Mouse (Mus musculus) right cerebral cortex, postnatal 25 days (tissue): ENCODE measurements at regions not wholly inside any gene's neighbourhood (a gene's known extent, or its start where the extent isn't known, plus 50 kb on each side); places are given as distances from the start of the nearest gene placed in this dataset.

Experiments
- DNase-seq: peaks from one replicate; pipeline ENCODE4 v3.0.0; 2022

DNA sequence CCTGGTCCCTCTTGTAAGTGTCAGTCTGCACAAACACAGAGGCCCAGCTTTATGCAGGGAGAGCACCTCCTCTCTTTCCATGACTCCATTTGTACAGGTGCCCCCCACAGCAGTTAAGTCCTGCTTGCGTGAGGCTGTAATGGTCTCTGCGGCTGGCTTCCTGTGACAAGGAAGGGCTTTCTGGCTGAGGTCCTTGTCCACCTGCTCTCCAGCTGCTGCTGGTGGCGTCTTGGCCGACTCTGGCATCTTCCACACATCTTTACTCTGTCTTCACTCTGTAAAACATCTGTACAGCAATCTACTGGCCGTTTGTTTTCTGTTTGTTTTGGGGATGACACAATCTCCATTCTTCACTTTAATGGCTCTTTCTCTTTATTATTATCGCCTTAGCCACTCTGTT, 60.8 kb downstream of the Rpusd4 start:
- no peak for DNase-seq

DNA sequence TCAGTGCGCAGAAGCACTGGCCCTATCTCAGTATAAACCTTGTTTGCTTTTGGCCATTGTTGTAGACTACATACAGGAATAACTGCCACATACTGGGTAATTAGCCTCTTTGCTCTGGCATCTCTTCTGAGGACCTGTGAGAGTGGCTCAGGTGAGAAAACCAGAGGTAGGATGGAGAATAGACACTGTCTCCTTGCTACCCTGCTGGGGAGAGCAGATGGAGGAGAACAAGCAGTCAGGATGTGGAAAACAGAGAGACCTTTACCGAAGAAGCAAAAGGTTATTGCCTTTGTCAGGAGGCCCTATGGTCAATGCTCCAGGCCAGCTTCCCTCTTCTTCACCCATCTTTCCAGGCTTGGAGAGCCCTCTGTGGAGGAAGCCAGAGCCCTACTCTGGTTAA, 62.7 kb downstream of the Rpusd4 start:
- no peak for DNase-seq

DNA sequence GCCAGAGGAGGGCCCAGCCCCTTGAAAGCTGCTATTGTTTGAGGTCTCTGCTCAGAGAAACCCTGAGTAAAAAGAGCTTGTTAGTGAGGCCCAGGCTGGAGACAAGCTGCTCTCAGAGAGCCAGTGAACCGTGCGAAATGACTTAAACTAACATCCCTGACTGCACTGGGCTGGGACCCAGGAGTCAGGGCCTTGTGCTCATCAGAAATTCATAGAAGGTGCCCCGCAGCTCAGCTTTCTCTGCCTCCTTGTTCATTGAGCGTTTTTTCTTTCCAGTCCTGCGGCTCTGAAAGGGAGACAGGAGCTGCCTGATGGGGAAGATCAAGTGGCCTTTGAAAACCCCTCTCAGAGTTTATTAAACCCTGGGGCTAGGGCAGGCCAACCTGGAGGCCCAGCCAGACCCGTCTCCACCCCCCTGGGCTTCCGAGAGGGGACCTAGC, 63.6 kb downstream of the Rpusd4 start:
- DNase-seq = peak; percentile 31

DNA sequence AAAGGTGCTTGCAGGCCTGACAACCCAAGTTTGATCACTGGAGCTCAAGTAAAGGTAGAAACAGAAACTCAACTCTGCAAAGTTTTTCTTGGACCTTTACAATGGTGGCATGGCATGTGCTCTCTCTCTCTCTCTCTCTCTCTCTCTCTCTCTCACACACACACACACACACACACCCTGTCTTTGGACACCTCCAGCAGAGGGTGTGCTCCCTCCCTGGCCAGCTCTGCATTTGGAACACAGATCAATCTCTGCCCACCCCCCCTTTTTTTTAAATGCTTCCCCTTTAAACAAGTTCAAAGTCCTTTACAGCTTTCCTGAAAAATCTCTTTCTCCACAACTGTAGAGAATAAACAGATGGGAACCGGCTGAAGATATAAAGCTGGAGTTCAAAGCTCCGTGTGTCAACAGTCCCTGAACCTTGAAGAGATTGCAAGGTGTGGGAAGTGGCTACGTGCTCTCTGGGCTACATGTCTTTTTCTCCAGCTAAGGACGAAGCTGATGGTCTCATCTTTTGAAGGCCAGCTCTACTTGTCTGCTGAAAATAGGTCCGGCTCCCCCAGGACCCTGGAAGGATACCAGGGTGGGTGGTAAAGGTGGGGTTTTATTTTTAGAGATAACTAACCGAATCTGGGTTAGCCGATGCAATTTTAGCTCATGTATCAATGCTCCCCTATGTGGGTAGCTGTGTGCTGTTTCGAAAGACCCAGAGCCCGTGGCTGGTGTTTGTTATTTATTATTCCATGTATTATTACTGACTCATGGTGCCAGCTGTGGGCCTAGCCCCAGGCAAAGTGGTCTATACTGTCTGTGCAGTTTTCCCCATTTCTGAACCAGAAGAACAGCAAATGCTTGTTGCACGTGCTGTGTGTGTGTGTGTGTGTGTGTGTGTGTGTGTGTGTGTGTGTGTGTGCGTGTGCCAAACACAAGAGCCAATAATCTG, 65.3 kb downstream of the Rpusd4 start:
- DNase-seq = no peak

DNA sequence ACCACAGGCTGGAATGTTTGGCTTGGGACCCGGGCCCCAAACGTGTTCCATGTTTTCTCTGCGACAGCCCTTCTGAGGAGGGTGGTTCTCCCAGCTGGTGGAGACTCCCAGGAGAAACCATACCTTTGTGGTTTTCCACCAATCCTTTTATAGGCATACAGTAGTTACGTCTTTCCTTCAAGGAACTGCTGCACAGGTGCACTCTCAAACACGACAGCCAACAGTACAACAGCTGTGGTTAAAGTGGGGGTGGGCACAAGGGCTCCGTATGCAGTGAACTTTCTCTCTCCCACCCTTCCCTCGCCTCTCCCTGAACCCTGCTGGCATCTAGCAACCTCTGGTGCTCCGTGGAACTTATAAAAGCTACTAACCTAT, 66.0 kb downstream of the Rpusd4 start:
- no peak for DNase-seq

DNA sequence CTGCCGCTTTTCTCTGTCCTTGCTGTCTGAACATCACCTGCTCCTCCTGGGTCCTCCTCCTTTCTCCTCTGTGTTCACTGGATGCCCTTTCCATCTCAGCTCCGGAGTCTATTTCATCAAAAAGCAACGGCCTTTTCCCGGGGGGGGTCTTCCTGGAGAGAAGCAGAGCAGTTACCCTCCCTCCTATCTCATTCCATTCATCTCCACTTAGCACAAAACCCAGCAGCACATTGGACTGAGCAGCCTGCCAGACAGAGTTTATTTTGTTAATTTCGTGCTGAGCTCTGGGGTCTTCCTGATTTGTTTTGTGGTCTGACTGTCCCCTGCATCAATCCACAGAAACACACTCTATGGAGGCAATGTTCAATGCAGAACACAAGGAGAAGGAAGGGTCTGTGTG, 66.9 kb downstream of the Rpusd4 start:
- no peak for DNase-seq

DNA sequence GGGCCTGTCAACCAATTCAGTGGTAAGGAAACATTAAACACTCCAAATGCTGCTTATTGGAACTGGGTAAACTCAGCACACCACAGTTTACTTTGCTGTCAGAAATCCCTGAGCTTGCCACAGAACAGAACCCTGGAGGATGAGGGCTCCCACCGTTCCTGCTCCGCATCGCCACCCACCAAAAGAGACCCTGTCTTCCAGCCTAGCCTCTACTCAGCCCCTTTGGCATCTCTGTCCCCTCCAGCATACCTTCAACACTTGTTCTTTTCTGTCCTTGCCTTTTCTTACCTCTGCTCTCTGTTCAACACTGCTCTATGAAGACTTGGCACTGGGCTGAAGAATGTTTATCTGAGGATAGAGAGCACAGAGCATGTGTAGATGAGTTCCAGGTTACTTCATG, 67.5 kb downstream of the Rpusd4 start:
- no peak for DNase-seq

DNA sequence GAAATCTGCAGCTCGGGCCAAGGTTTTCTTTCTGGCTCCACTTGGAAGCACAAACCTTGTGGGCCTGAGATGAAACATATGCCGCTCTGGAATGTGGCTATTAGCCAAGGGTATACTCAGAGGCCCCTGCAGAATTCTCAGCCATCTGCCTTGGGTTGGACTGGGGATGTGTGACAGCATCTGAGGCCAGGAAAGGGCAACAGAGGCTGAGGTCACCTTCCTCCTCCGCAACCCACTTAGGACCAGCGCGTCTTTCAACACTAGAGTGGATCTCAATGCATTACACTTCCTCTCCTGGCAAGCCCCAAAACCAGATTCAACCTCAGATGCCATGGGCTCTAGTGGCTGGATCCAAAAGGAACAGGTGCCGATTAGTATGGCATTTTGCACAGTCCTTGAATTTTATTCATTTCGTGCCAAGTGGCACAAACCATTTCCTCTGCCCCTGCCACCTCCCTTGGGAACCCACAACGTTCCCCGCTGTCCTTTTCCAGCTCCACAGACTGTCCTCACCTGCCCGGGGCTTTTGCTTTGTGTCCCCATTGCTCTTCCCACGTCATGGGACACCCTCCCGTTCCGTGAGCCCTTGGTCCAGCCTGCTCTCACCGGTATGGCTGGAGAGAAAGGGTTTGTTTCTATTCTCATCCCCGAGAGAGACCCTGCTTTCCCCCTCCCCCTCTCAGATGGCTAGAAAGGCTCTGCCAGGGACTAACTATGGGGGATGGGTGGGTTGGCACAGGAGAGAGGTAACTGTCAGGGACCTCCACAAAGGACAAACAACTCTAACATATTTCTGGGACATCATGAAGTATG, 68.4 kb downstream of the Rpusd4 start:
- DNase-seq = no peak

DNA sequence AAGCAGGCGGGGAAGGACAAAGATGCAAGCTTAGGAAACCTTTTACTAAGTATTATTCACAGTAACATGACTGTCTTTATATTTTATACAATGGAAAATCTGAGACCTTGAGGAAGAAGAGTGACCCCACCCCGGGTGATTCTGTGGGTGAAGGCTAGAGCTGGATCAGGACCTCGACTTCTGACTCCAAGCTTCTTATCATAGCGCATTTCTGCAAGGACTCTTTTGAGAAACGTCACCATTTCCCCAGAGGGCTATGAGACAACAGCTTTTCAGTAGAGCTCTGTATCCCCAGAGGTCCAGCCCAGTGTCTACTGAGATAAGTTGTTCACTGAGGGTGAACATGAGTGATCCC, 69.0 kb downstream of the Rpusd4 start:
- no peak for DNase-seq

DNA sequence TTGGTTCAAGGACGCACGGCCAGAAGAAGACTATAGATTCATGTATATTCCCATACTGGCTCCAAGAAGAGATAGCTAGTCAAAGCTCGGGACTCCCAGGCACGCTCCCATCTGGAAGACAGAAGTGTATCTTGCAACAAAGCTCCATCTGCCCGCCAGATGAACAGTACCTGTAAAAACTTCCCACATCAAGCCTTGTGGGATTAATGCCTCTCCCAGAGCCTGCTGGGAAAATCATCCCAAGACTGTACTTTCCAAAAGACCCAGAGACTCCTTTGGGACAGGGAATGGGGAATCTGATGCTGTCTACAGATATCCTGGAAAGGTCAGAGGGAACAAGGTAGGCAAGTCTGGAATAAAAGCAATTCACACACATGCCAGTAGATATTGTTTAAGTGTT, 71.2 kb downstream of the Rpusd4 start:
- DNase-seq = no peak

DNA sequence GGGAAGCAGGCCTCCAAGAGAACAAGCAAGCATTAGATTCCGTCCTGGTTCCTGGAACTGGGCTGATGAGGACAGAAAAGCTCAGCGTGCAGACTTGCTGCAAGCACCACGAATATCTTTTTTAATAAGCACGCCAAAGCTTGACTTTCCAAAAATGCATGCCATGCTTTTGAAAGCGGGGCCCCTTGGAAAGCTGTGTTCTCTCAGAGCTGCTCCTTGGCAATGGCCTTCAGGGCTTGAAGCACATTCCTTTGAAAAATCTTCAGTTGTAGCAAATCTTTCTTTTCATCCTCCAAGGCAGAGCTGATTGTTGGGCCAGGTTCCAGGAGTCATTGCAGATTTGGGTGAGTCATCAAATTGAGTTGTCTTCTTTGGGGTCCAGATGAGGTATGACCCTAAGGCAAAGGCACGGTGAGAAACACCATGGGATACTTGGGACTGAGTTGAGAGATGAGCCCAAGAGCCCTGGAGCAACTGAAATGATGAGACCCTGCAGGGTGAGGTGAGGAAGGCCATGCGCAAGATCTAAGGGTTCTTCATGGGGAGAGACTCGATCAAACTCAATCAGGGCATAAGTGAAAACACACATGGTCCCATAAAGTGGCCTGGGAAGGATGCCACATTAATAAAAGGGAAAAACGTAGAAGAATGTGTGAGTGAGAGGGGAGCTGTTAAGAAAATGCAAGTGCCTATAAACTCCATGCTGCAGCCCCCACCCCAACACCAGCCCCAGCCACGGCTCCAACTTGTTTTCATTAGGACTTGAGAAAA, 72.0 kb downstream of the Rpusd4 start:
- no peak for DNase-seq

DNA sequence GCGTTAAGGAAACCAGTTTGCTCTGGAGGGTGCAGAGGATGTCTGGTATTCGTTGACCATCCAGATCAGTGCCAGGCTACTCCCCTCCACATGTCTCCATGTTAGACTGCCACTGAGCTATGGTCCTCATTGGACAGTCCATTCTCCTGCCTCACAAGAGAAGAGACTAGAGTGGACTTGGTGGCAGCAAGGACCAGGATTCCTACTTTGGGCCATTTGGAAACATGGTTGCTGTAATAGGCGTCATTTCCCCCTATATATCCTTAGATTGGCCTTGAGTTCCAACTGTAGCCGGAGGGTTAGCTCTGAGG, 72.6 kb downstream of the Rpusd4 start:
- DNase-seq = no peak

DNA sequence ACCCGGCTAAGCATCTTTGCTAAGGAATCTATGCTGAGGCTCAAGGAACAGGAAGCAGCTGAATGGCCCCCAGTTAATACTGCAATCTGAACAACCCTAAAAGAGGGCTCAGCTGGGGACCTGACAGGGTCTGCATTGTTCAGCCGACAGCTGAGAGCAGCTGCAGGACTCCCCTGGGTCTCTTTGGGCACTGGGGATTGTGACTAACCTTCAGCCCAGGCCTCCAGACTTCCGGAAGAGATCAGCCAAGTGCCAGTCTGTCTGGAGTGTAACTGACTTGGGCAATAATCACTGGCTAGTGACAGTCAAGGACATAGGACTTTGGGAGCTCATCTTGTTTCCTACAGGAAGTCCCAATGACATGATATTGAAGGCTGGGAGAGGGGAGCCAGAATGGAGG, 73.1 kb downstream of the Rpusd4 start:
- DNase-seq = no peak

DNA sequence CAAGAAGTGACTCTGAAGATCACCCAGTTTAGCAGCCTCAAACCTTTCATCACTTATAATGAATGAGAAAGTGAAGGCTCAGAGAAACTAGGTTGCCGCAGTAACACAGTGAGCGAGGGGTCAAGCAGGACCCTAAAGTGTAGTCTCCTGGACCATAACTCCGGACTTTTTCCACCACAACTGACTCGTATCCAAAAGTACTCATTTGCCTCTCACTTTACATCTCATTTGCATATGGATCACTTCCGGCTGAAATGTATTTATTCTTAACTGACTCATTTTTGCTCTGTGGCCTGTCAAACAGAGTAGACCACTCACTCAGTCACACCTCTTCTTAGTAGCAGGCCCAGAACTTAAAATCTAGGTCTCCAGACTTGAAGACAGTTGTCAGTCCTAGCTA, 73.7 kb downstream of the Rpusd4 start:
- no peak for DNase-seq

DNA sequence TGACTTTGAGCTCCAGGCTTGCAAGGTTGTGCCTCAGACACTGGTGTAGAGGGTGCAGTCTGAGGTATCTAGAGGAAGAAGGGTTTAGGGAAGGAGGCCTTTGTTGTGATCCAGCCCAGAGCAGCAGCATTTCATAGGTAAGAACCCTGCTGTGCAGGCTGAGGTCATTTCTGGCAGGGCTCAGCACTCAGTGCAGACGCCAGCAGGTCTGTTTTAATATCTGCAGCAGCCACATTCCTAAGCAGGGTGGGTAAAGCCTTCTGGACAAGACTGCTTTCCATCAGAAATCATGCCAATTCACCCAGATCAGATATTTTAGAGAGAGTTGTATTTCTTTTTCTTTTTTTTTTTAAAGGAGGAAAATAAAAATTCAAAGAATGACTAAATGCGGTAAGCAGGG, 74.8 kb downstream of the Rpusd4 start:
- DNase-seq = no peak

DNA sequence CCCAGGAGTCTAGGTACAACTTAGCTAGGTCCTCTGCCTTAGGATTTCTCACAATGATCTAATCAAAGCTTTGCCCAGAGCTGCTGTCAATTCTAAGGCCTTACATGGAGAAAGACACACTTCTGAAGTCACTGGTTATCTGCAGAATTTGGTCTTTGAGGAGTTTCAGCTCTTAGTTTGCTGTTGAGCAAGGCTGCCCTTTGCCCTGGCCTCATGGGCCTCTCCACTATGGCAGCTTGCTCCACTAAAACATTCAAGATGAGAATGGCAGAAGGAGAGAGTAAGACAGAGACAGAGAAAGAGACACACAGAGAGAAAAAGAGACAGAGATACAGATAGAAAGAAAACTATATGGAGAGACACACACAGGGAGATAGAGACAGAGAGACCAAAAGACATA, 75.7 kb downstream of the Rpusd4 start:
- no peak for DNase-seq

DNA sequence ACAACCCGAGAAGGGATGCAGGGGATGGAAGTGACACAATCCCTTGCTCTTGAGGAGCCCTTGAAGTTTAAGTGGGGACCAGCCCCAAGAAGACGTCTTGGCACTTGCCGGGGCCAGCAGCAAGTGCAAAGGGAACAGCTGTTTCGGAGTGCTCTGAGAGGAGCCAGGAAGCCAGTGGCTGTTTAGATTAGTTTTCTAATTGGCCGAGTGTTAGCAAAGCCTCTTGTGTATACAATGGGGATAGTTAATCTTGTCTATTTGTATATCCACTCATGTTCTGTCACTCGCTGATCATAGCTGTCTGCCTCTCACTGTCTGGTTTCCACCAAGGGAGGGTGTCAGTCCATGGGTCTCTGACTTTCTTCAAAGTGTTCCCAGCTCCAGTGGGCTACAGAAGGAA, 76.6 kb upstream of the Cdon start:
- no peak for DNase-seq

DNA sequence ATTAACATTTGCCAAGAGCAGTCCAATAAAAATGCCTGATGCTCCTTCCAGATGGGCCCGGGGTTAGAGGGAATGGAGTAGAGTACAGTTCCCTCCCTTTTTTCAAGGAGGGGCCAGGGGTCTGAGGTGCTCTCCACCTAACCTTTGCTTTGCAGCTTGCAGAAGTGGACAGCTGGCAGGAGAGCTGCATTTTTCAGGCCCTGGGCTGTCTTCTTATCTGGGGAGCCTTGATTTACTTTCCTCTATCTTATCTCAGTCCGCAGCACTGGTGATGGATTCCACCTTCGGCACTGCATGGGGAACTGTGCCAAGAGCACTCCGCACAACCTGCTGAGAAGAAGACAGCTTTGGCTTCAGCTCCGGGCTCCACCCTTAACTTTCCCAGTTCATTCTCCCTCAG, 74.5 kb upstream of the Cdon start:
- no peak for DNase-seq

DNA sequence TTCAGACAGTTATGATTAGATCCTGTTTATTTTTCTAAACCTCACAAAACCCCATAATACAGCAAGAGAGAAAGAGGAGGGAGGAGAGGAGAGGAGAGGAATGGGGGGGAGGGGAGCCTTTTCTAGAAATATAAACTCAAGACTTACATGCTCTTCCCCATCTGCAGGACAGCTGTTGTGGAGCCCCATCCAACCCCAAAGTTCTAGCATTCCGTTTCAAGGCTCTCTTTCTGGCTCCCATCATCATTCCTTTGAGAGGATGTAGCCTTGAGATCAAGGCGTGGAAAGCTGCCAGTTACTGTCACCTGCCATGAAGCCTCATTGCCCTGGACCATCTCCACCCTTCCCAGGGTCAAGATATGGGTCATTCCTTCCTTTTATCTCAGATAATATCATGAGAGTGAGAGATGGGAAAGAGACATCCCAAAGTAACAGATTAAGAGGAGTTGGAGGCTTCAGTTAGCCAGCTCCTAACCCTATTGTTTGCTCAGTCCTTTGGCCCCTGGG, 70.8 kb upstream of the Cdon start:
- DNase-seq = no peak

DNA sequence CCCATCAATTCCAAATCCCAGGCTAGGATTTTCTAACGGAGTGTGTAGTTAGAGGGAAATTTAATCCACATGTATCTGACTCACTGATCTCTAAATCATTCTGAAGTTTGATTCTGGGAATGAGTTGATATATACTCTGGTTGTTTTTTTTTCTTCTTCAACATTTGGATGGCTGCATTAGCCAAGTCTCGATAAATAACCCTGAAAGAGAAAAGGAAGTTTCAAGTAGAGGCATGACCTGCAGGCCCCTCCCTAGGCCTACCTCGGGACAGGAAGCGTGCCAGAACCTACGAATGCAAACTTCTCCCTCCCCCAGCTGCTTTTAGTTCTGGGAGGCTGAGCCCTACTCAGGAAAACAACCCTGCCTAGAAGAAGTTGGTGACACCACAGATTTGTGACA, 69.4 kb upstream of the Cdon start:
- DNase-seq = no peak

DNA sequence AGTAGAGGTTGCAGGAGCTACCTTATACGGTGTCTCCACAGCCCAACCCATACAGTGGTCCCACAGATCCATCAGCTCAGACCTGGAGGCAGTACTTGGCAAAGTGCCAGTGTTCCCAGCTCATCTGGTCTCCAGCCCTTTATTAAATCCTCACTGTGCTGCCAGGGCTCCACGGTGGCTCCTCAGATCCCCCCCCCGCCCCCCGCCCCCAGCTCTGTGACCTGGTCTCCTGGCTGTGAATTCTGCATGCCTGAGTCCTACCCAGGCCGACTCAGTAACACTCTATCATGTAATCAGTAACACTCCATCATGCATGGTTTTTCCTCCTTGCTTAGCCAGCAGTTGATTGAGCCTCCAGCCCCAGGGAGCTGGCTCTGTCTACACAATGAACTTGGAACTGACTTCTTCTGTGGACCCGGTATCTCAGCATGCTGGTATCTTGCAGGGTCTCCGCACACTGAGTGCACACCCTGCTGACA, 66.2 kb upstream of the Cdon start:
- DNase-seq = no peak

DNA sequence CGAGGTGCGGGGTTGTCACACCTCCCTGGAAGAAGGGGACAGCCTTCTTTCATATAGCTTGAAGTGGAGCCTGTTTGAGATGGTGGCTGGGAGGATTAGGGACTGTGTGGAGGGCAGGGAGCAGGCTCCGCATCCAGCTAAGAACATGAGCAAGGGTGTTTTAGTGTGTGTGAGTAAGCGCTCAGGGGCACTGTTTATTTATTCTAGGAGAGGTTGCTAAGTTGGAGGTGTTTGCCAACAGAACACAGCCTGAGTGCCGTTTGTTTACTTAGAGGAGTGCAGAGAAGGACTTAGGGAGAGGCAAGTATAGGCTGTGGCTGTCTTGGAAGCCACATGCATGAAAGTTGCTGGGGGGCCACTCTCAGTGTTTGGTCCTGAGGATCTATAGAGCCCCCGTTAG, 61.2 kb upstream of the Cdon start:
- no peak for DNase-seq
